Mouse (Mus musculus) cerebellum, adult 2 months (tissue): ENCODE results near the gene AC161166.1.
A peak's percentile ranks its signal among the peaks of the same experiment; 100 is the strongest.

Source experiments
- CTCF ChIP-seq: fragments of 200-500 bp; IDR thresholded peaks from 2 replicates; pipeline ENCODE4 v1.5.1; 2011; ENCODE audit warnings: low read depth, mild to moderate bottlenecking, control low read depth, low read length, moderate library complexity, borderline replicate concordance; ENCODE audit not compliant: insufficient read depth
- POLR2A ChIP-seq: fragments of 200-500 bp; IDR thresholded peaks from 2 replicates; pipeline ENCODE4 v1.6.1; 2011; ENCODE audit warnings: low read length, control low read depth, borderline replicate concordance; ENCODE audit not compliant: insufficient read depth

DNA sequence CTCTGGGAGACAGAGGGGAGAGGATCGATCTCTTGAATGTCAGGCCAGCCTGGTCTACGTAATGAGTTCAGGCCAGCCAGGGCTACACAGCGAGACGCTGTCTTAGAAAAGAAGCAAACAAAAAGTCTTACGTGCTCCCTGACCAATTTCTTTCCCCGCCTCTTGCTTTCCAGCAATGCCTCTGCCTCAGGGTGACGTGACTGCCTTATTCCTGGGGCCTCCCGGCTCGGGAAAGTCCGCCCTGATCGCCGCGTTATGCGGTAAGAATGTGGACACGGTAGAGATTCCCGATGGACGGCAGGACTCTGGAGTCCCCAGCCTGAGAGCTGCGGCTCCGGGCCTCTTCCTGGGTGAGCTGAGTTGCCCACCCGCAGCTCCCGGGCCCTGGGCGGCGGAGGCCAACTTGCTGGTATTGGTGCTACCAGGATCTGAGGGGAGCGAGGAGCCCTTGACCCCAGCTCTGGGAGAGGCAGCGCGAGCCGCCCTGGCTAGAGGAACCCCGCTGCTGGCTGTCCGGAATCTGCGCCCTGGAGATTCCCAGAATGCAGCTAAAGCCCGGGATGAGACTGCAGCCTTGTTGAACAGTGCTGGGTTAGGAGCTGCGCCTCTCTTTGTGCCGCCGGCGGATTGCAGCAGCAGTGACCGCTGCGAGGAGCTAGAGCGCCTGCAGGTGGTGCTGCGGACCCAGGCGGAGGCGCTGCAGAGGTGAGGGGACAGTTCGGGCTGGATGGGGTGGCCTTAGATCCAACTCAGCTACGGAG is 19.1 kb upstream of the AC161166.1 start:
- no peak for TF ChIP-seq POLR2A
- peak; percentile 73 for TF ChIP-seq CTCF
